Mouse (Mus musculus) bone marrow, adult 2 months (tissue): ENCODE data around the gene Ube2n. TPM values are rescaled to one million over a fixed set of nuclear protein-coding genes. Genes with fewer than 3 reads are reported as not detected.
A peak's percentile ranks its signal among the peaks of the same experiment; 100 is the strongest.

Experiments
- H3K27ac ChIP-seq: fragments of 200-500 bp; 2 replicates; pipeline ENCODE4 v1.5.1; 2012; ENCODE audit warnings: low read depth, mild to moderate bottlenecking, control low read depth, inconsistent platforms, low read length; ENCODE audit not compliant: control insufficient read depth, poor library complexity, insufficient read depth
- H3K4me1 ChIP-seq: fragments of 200-500 bp; 2 replicates; pipeline ENCODE4 v1.6.1; 2011; ENCODE audit warnings: low read length; ENCODE audit not compliant: control insufficient read depth, insufficient read depth
- H3K4me3 ChIP-seq: fragments of 200-500 bp; replicated peaks from 2 replicates; pipeline ENCODE3; 2011; ENCODE audit warnings: mild to moderate bottlenecking, low read depth, low read length, control low read depth; ENCODE audit not compliant: control insufficient read depth
- CTCF ChIP-seq: fragments of 200-500 bp; IDR thresholded peaks from 2 replicates; pipeline ENCODE4 v1.5.1; 2011; ENCODE audit warnings: low read length, control low read depth; ENCODE audit not compliant: control insufficient read depth, insufficient read depth
- POLR2A ChIP-seq: fragments of 200-500 bp; IDR thresholded peaks from 2 replicates; pipeline ENCODE4 v1.6.1; 2011; ENCODE audit warnings: low read depth, mild to moderate bottlenecking, control low read depth, low read length, borderline replicate concordance; ENCODE audit not compliant: control insufficient read depth
- WGBS: fragments of 180-500 bp; shearing (Covaris S2); methylation state at CpG from one replicate; pipeline ENCODE4 v1.1.7; 2018; 5-methylcytosine and 5-hydroxymethylcytosine counted together
- polyA plus RNA-seq: library from polyadenylated mRNA; stranded (reverse); fragments of >200 nt; gene quantifications from 2 replicates; pipeline ENCODE4 v1.2.4, GENCODE M21; 2011; ENCODE audit warnings: low replicate concordance; ENCODE audit not compliant: missing spikeins, insufficient read depth, insufficient read length

The Ube2n gene
- polyA plus RNA-seq, 1 experiment, result 80.7 TPM

DNA sequence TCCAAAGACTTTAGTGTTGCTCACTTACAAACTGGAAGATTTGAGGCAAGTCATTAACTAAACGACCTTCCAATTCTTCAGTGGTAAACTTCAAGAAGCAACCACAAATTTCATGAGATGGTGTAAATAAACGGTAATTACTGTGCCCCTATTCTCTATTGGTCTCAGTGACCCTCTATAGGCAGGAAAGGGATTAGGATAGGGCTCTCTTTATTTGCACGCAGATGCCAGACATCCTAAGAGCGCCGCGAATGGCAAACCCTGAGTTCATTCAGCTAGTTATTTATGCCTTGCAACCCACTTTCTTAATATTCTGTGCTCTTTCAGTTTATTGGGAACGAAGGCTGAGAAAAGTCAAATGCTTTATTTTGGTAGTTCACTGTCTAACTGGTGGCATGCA, 13.9 kb upstream of the Ube2n start:
- under 1% methylated on average over 7 of the region's 7 CpGs for WGBS
- no peaks in the 10 kb centered on the region for H3K4me1 ChIP-seq
- H3K4me3 ChIP-seq, result peak overlapping the region; percentile 89
- no peak overlapping the region for H3K27ac ChIP-seq
- TF ChIP-seq POLR2A (no peak), CTCF (no peak)

DNA sequence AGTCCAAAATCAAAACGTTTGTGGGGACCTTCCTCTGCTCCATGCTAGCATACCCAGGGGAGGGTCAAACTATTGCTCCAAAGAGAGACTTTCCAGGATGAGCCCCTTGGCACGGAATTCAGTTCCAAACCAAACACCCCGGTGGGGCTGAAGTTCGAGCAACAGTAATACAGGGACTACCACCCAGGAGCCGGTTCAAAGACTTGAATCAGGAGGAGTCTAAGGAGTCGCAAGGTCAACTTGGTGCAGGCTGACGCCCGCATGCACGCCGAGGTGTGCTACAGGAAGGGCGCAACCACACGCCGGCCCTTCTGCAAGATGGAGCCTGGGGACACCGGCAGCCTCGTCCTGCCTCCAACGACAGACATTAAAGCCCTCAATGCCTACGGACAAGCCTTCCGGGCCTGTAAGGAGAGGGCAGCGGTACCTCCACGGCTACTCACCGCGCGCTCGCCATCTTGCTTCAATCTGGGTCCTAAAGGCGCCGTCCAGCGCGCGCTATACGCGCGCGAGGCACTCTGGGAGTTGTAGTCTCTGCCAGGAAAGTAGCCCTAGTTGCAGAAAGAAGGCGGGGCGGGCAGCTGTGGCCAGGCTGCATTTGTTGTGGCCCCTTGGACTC, 13.4 kb upstream of the Ube2n start, which contains the start of gene Mrpl42:
TSS of gene Mrpl42 (minus strand) at position 478 of the 619 bp plus-strand sequence.
- Histone ChIP-seq H3K27ac (peak within 1 kb of the TSS; percentile 46), H3K4me1 (no peaks in the 10 kb centered on the region), H3K4me3 (peak within 1 kb of the TSS; percentile 89)
- under 1% methylated on average over 35 of the region's 35 CpGs for WGBS
- TF ChIP-seq POLR2A, result peak; percentile 84
- TF ChIP-seq CTCF, result no peak

DNA sequence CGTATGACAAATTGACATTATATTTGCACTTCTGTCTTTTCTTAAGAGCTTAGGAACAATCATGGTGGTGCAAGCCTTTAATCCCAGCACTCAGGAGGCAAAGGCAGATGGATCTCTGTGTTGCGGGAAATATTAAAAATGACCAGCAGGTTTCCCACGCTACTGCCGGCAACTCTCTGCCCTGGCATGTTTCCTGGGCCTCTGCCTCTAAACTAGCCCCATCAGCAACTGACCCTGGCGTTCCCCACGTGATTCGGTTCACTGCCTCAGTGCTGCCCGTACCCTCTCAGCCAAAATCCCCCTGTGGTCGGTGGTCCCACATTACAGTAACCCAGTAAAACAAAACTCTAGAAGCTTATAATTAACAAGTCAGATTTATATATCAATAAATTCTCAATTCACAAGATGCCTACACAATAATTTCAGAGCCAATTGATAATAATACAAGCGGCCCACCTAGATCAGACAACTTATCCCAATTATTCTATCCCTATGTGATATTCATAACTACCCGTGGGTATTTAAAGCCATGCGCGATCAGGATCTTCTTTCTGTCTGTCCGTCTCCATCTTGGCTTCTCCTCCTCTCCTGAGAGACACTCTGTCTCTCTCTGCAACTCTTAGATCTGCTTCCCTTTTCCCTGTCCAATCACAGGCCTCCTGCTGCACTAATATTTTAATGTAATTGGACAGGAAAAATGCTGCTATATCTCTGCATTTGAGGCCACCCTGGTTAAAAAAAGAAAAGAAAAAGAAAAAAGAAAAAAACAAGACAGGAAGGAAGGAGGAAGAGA, 11.3 kb upstream of the Ube2n start:
- Histone ChIP-seq H3K4me1 (no peaks in the 10 kb centered on the region; the same call in 1 of the 2 replicates), H3K27ac (no peak overlapping the region), H3K4me3 (no peak overlapping the region)
- TF ChIP-seq CTCF (no peak), POLR2A (no peak)
- 84% methylated on average over 14 of the region's 14 CpGs for WGBS

DNA sequence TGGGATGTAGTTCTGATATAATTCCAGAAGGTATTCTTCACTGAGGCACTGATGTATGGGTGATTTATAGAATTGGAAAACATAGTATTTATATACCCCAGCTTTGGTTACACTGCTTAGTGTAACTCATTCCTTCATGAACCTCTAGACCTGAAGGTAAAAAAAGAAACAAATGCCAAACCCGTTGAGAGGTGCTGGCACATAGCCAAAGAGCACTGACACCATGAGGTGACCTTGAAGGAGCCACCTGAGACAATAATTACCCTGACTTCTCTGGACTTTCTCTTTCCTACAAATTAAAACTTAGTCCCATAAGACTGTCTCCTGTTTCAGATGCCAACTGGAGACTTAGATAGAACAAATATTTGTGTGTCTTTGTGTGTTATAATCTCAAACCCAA, 10.6 kb upstream of the Ube2n start:
- Histone ChIP-seq H3K4me1 (no peaks in the 10 kb centered on the region; the same call in 1 of the 2 replicates), H3K4me3 (no peak overlapping the region), H3K27ac (no peak overlapping the region)
- TF ChIP-seq CTCF (no peak), POLR2A (no peak)
- 13% methylated on average over 1 of the region's 1 CpGs for WGBS

DNA sequence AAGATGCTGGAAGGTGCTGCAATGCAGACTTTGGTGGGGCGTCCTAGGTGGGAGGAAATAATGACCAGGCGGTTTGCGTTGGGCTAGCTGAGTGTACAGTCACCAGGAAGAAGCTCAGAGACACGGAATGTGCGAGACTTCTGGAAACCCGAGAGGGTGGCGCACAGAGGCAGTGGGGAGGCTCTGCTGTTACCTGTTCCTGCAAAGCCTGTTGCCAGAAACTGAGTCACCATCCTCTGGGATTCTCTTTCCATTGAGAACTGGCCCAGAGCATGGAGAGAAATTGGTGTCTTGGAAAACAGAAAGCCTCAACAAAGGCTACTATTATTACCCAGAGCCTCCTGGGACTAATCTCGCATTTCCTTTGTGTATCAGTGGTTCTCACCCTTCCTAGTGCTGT, 6.8 kb upstream of the Ube2n start:
- TF ChIP-seq POLR2A (no peak), CTCF (no peak)
- Histone ChIP-seq H3K4me3 (no peak overlapping the region), H3K27ac (no peak overlapping the region), H3K4me1 (no peaks in the 10 kb centered on the region; the same call in 1 of the 2 replicates)
- 86% methylated on average over 8 of the region's 8 CpGs for WGBS

DNA sequence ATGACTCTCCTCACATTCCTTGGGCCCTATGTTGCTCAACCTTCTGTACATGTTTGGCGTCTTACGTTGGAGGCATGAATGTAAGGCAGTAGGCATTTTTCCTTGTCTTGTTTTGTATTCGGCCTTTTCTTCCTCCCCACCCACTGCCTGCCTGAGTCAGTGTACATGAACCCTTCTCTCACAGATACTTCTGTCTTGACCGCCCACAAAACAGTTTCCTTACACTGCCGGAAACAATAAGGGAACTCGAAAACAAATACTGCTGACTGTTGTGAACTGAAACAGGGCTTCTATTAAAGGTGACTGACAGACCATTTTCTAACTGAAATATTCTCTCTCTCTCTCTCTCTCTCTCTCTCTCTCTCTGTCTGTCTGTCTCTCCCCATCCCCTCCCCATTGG, 6.2 kb upstream of the Ube2n start:
- H3K27ac ChIP-seq, result peak overlapping the region; percentile 61; the same call in 1 of the 2 replicates
- TF ChIP-seq CTCF (no peak), POLR2A (no peak)
- no peaks in the 10 kb centered on the region; the same call in 1 of the 2 replicates for H3K4me1 ChIP-seq
- H3K4me3 ChIP-seq, result no peak overlapping the region
- 9% methylated on average over 6 of the region's 6 CpGs for WGBS

DNA sequence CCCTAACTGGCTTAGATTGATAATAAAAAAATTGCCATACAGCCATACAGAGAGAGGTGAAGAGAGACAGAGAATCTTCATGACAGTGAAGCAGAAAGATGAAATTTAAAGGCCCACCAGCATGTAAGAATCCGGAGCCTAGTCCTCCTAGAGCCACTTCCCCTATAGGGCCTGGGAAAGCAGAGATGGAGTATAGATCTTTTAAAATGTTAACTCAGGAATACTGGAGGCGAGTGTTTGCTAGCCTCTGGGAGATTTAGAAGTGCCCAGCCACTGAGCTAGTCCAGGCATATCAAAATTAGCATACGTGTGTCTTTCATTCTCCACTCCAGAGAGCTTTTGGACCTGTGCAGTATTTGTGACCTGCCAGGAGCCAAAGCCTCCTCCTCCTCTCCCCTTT, 5.7 kb upstream of the Ube2n start:
- TF ChIP-seq POLR2A (no peak), CTCF (no peak)
- no peak overlapping the region for H3K27ac ChIP-seq
- 58% methylated on average over 3 of the region's 3 CpGs for WGBS
- H3K4me3 ChIP-seq, result no peak overlapping the region
- H3K4me1 ChIP-seq, result peaks cover 1% of the 10 kb centered on the region; the same call in 1 of the 2 replicates

DNA sequence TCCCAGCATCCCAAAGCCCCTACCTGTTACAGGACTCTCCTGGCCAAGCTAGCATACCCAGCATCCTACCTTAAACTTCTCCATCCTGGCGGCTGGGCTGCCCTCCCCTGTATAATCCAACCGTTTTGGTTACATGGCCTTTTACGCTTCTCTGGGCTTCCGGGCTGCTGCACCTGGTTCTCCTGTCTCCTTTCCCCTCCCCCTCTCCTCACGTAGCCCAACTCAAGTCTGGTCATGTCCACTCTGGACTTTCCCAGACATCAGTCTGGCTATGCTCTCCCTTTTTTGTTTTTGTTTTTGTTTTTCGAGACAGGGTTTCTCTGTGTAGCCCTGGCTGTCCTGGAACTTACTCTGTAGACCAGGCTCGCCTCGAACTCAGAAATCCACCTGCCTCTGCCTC, 2.3 kb upstream of the Ube2n start:
- 81% methylated on average over 8 of the region's 8 CpGs for WGBS
- TF ChIP-seq CTCF (no peak), POLR2A (no peak)
- no peak overlapping the region for H3K27ac ChIP-seq
- peaks cover 1% of the 10 kb centered on the region; the same call in 1 of the 2 replicates for H3K4me1 ChIP-seq
- no peak overlapping the region for H3K4me3 ChIP-seq
